Comparison of ENCODE assay signal across 8 mouse cellular contexts in the genomic region with DNA sequence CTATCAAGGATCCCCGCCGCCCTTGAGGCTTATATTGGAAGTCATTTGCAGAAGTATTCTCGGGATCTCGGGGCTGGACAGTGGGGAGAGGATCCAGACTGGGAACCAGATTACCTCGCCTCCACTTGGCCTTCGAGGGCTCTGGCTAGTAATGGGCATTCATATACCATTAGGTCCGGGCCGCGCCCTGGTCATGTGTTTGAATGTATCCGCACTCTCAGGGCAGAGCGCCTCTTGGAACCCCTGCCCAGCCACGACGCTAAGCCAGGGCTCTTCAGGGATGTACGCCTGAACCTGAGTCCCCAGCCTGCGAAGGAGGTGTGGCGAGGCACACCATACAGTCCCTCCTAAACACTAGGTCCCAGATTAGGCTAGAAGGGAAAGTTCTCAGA. TPM values are rescaled to one million over a fixed set of nuclear protein-coding genes. Genes with fewer than 3 reads are reported as not detected.
DNase-seq lines count a peak whose midpoint lies in the region; ATAC-seq lines count a peak whose summit lies in the region.

No protein-coding gene starts in this region.

- peak overlapping the region; percentile 43 for H3K4me3 ChIP-seq in lung, embryonic 15.5 days
- H3K4me3 ChIP-seq in embryonic facial prominence, embryonic 15.5 days (replicated peaks): peak overlapping the region; percentile 44
- peak overlapping the region; percentile 31 for H3K4me3 ChIP-seq in stomach, embryonic 14.5 days (ENCODE audit: low read depth, low read length)

- H3K27ac ChIP-seq in lung, embryonic 15.5 days: no peak overlapping the region
- no peak overlapping the region for H3K27ac ChIP-seq in embryonic facial prominence, embryonic 15.5 days (replicated peaks)
- H3K27ac ChIP-seq in stomach, embryonic 14.5 days (ENCODE audit: low read length): no peak overlapping the region

- H3K4me1 ChIP-seq in lung, embryonic 15.5 days: no peaks in the 10 kb centered on the region
- H3K4me1 ChIP-seq in embryonic facial prominence, embryonic 15.5 days: peaks cover 6% of the 10 kb centered on the region; the same call in 1 of the 2 replicates
- no peaks in the 10 kb centered on the region for H3K4me1 ChIP-seq in stomach, embryonic 14.5 days (ENCODE audit: control insufficient read depth, insufficient read depth, low read length)

- peak overlapping the region; percentile 76 for H3K4me2 ChIP-seq in lung, embryonic 15.5 days
- peak overlapping the region; percentile 68 for H3K4me2 ChIP-seq in embryonic facial prominence, embryonic 15.5 days (replicated peaks)
- H3K4me2 ChIP-seq in stomach, embryonic 14.5 days (replicated peaks; ENCODE audit: low read depth, low read length): peak overlapping the region; percentile 60

- WGBS in lung, embryonic 15.5 days: 22% methylated on average over 16 of the region's 16 CpGs
- 27% methylated on average over 16 of the region's 16 CpGs for WGBS in embryonic facial prominence, embryonic 15.5 days
- WGBS in stomach, embryonic 14.5 days: 16% methylated on average over 16 of the region's 16 CpGs

- no peak overlapping the region for H3K9ac ChIP-seq in lung, embryonic 15.5 days
- no peak overlapping the region for H3K9ac ChIP-seq in embryonic facial prominence, embryonic 15.5 days
- no peak overlapping the region for H3K9ac ChIP-seq in stomach, embryonic 14.5 days (replicated peaks; ENCODE audit: low read depth, low read length)

- no peaks in the 10 kb centered on the region for H3K36me3 ChIP-seq in lung, embryonic 15.5 days
- H3K36me3 ChIP-seq in embryonic facial prominence, embryonic 15.5 days: no peaks in the 10 kb centered on the region
- H3K36me3 ChIP-seq in stomach, embryonic 14.5 days (ENCODE audit: control insufficient read depth, insufficient read depth, low read length): no peaks in the 10 kb centered on the region

- no peak for ATAC-seq in lung, embryonic 15.5 days (ENCODE audit: borderline replicate concordance, extremely low read depth, low FRiP score, low TSS enrichment)
- ATAC-seq in embryonic facial prominence, embryonic 15.5 days (ENCODE audit: insufficient number of reproducible peaks, low FRiP score, low TSS enrichment, low read depth): no peak
- no peak for ATAC-seq in stomach, embryonic 14.5 days (ENCODE audit: insufficient number of reproducible peaks, insufficient read depth, low FRiP score, low read depth)

- no peak for DNase-seq in lung, postnatal 36 days
- DNase-seq in kidney, postnatal 4 days: peak; percentile 6 to 28
- no peak for DNase-seq in ovary, postnatal 14 days (ENCODE audit: low spot score)
- no peak for DNase-seq in retina, embryonic 14.5 days (ENCODE audit: low spot score)
- DNase-seq in c-Kit-positive CD71-positive TER-119-positive erythroid progenitor cells, embryonic 14.5 days (ENCODE audit: low spot score): no peak

- H3K9me3 ChIP-seq in lung, embryonic 15.5 days: no peaks in the 10 kb centered on the region
- H3K9me3 ChIP-seq in embryonic facial prominence, embryonic 15.5 days (replicated peaks): no peaks in the 10 kb centered on the region
- no peaks in the 10 kb centered on the region for H3K9me3 ChIP-seq in stomach, embryonic 14.5 days (ENCODE audit: control insufficient read depth, low read depth, low read length)

- peaks cover 13% of the 10 kb centered on the region; the same call in 1 of the 2 replicates for H3K27me3 ChIP-seq in lung, embryonic 15.5 days
- peaks cover 14% of the 10 kb centered on the region for H3K27me3 ChIP-seq in embryonic facial prominence, embryonic 15.5 days
- no peaks in the 10 kb centered on the region for H3K27me3 ChIP-seq in stomach, embryonic 14.5 days (ENCODE audit: control insufficient read depth, insufficient read depth, low read length)

RNA-seq across cellular contexts. Expression of a gene that starts 10.9 kb away (rescaled TPM):
- 0.13 and 0.14 TPM in 2 replicates for polyA plus RNA-seq in lung, embryonic 15.5 days (2015; fragmentation: Nextera tagmentation; extraction: Ambion mirVana)
- polyA plus RNA-seq in embryonic facial prominence, embryonic 15.5 days (2015; fragmentation: Nextera tagmentation; extraction: Ambion mirVana): 0.11 and 0.16 TPM in 2 replicates
- not detected in 2 replicates for polyA plus RNA-seq in stomach, embryonic 14.5 days (2014; fragmentation: Nextera tagmentation; extraction: Ambion mirVana)

RNA-seq across cellular contexts. Expression of a gene that starts 14.9 kb away (rescaled TPM):
- polyA plus RNA-seq in lung, embryonic 15.5 days (2015; fragmentation: Nextera tagmentation; extraction: Ambion mirVana): 2.7 and 2.9 TPM in 2 replicates
- 4.4 and 7.2 TPM in 2 replicates for polyA plus RNA-seq in embryonic facial prominence, embryonic 15.5 days (2015; fragmentation: Nextera tagmentation; extraction: Ambion mirVana)
- polyA plus RNA-seq in stomach, embryonic 14.5 days (2014; fragmentation: Nextera tagmentation; extraction: Ambion mirVana): 12.1 and 13.5 TPM in 2 replicates

RNA-seq across cellular contexts. Expression of a gene that starts 40.6 kb away (rescaled TPM):
- 2.0 and 4.3 TPM in 2 replicates for polyA plus RNA-seq in lung, embryonic 15.5 days (2015; fragmentation: Nextera tagmentation; extraction: Ambion mirVana)
- polyA plus RNA-seq in embryonic facial prominence, embryonic 15.5 days (2015; fragmentation: Nextera tagmentation; extraction: Ambion mirVana): 4.1 and 5.1 TPM in 2 replicates
- polyA plus RNA-seq in stomach, embryonic 14.5 days (2014; fragmentation: Nextera tagmentation; extraction: Ambion mirVana): 3.0 and 3.2 TPM in 2 replicates

RNA-seq across cellular contexts. Expression of a gene that starts 40.7 kb away (rescaled TPM):
- polyA plus RNA-seq in lung, embryonic 15.5 days (2015; fragmentation: Nextera tagmentation; extraction: Ambion mirVana): 138 and 143 TPM in 2 replicates
- polyA plus RNA-seq in embryonic facial prominence, embryonic 15.5 days (2015; fragmentation: Nextera tagmentation; extraction: Ambion mirVana): 115 and 120 TPM in 2 replicates
- polyA plus RNA-seq in stomach, embryonic 14.5 days (2014; fragmentation: Nextera tagmentation; extraction: Ambion mirVana): 126 and 137 TPM in 2 replicates

RNA-seq across cellular contexts. Expression of a gene that starts 49.6 kb away (rescaled TPM):
- polyA plus RNA-seq in lung, embryonic 15.5 days (2015; fragmentation: Nextera tagmentation; extraction: Ambion mirVana): 34.1 and 35.1 TPM in 2 replicates
- 33.1 and 42.3 TPM in 2 replicates for polyA plus RNA-seq in embryonic facial prominence, embryonic 15.5 days (2015; fragmentation: Nextera tagmentation; extraction: Ambion mirVana)
- polyA plus RNA-seq in stomach, embryonic 14.5 days (2014; fragmentation: Nextera tagmentation; extraction: Ambion mirVana): 38.6 and 43.9 TPM in 2 replicates

Comparison
In these comparisons a context has a peak if more than half of its experiments do, and no peak if none do; other contexts are left out.
1. DNase-seq: peak in kidney, postnatal 4 days (2 of 2); none in lung, postnatal 36 days (single experiment), ovary, postnatal 14 days (single experiment), retina, embryonic 14.5 days (single experiment) and c-Kit-positive CD71-positive TER-119-positive erythroid progenitor cells, embryonic 14.5 days (single experiment).
2. Peak in every context shown above with its lines, with median percentiles within 50 percentile points of each other: H3K4me2 ChIP-seq and H3K4me3 ChIP-seq.